Mouse (Mus musculus): ENCODE measurements at regions not wholly inside any gene's neighbourhood (a gene's known extent, or its start where the extent isn't known, plus 50 kb on each side); places are given as distances from the start of the nearest gene placed in this dataset.
"Not testable (repeated sequence)": the region's sequence is repeated elsewhere in the genome, so short reads cannot be mapped to it uniquely, and the experiment has no call there.

- Histone ChIP-seq H3K27ac (replicated peaks) (no peak overlapping the region), H3K4me3 (no peak overlapping the region), H3K9ac (no peak overlapping the region), H3K36me3 (no peaks in the 10 kb centered on the region), H3K9me3 (no peaks in the 10 kb centered on the region), H3K27me3 (replicated peaks) (no peaks in the 10 kb centered on the region), H3K4me2 (no peak overlapping the region), H3K4me1 (no peaks in the 10 kb centered on the region)
- 74% methylated on average over 5 of the region's 5 CpGs for WGBS
- ATAC-seq (ENCODE audit: extremely low read depth, insufficient number of reproducible peaks, low FRiP score, low TSS enrichment) = no peak
Observed at GRCm38 (mm10) chr8:18000750-18001149, 977.3 kb downstream of the Defb40 start.

- Histone ChIP-seq H3K9ac (no peak overlapping the region), H3K9me3 (no peaks in the 10 kb centered on the region), H3K4me2 (no peak overlapping the region), H3K27me3 (replicated peaks) (no peaks in the 10 kb centered on the region), H3K4me3 (no peak overlapping the region), H3K27ac (replicated peaks) (no peak overlapping the region), H3K4me1 (no peaks in the 10 kb centered on the region), H3K36me3 (no peaks in the 10 kb centered on the region)
- WGBS = 62% methylated on average over 1 of the region's 1 CpGs
- no peak for ATAC-seq (ENCODE audit: extremely low read depth, insufficient number of reproducible peaks, low FRiP score, low TSS enrichment)
Observed at GRCm38 (mm10) chr8:17984779-17985178, 993.3 kb downstream of the Defb40 start.

- Histone ChIP-seq H3K4me2 (no peak overlapping the region), H3K27me3 (replicated peaks) (no peaks in the 10 kb centered on the region), H3K4me3 (no peak overlapping the region), H3K4me1 (no peaks in the 10 kb centered on the region), H3K27ac (replicated peaks) (no peak overlapping the region), H3K36me3 (no peaks in the 10 kb centered on the region), H3K9me3 (no peaks in the 10 kb centered on the region), H3K9ac (no peak overlapping the region)
- no peak for ATAC-seq (ENCODE audit: extremely low read depth, insufficient number of reproducible peaks, low FRiP score, low TSS enrichment)
- WGBS = 10% methylated on average over 1 of the region's 1 CpGs
Observed at GRCm38 (mm10) chr8:17948848-17949247, 1029.2 kb downstream of the Defb40 start.

DNA sequence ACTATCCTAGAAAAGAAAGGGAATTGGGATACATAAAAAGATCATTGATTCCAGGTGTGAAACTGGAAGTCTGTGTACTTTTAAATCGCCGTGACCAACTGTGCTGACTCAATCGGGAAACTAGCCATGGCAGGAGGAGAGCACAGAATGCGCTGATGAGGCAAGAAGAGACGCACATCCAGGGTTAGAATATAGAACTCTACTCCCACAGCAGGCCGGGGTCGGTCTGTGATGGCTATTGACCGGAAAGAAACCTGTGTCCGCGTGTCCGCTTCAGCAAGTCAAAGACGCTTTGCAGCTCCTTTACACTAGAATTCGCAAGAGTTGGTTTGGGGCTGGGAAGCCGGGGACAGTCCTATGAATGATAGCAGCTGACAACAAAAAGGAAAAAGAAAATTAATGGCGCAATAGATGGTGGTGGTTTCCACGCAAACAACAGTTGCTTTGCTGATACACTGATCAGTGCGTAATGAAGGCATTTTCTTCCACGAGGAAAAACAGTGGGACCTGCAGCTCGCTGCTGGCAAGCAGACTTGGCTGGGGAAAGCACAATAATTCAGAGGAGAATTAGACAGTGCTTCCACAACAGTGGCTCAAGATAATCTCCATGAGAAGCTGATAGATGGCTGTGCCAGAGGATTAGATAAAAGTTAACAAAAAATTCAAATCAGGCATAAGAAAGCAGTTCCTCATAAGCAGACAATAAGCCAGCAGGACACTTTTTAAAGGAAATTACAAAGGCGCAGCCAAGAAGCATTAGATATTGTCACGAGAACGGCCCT lies 1029.8 kb downstream of the Defb40 start:
- WGBS = 80% methylated on average over 22 of the region's 22 CpGs

GRCm38 (mm10) chr8:17934696-17935095 lies 1043.4 kb downstream of the Defb40 start:
- Histone ChIP-seq H3K4me2 (no peak overlapping the region), H3K27ac (replicated peaks) (no peak overlapping the region), H3K36me3 (no peaks in the 10 kb centered on the region), H3K27me3 (replicated peaks) (no peaks in the 10 kb centered on the region), H3K9ac (no peak overlapping the region), H3K9me3 (no peaks in the 10 kb centered on the region), H3K4me1 (no peaks in the 10 kb centered on the region), H3K4me3 (no peak overlapping the region)
- no peak for ATAC-seq (ENCODE audit: extremely low read depth, insufficient number of reproducible peaks, low FRiP score, low TSS enrichment)

More for the DNA sequence above, 1029.8 kb downstream of the Defb40 start:
- H3K9ac ChIP-seq = no peak overlapping the region
- H3K4me3 ChIP-seq = no peak overlapping the region
- H3K4me2 ChIP-seq = no peak overlapping the region
- H3K9me3 ChIP-seq = no peaks in the 10 kb centered on the region
- no peaks in the 10 kb centered on the region for H3K4me1 ChIP-seq
- no peaks in the 10 kb centered on the region for H3K27me3 ChIP-seq (replicated peaks)
- no peak overlapping the region for H3K27ac ChIP-seq (replicated peaks)
- H3K36me3 ChIP-seq = no peaks in the 10 kb centered on the region
- no peak for ATAC-seq (ENCODE audit: extremely low read depth, insufficient number of reproducible peaks, low FRiP score, low TSS enrichment)

DNA sequence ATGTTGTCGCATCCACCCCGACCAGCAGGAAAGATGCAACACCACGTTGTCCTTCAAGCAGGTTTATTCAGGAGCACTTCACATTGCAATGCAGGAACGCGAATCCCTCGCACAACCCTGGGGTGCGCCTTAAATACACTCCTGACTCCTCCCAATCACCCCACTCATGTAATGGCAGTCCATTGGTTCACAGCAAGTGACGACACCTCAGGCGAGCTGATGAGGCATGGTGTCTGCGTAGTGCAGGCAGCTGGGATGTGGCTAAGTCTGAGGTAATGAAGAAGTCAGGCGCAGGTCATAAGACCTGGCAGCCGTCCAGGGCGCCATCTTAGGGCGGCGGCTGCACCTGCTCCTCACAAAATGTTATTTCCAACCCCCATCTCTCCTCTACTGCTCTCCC lies 1068.7 kb downstream of the Defb40 start:
- Histone ChIP-seq H3K36me3 (no peaks in the 10 kb centered on the region), H3K4me1 (no peaks in the 10 kb centered on the region), H3K9me3 (no peaks in the 10 kb centered on the region), H3K9ac (no peak overlapping the region), H3K4me2 (no peak overlapping the region), H3K27ac (replicated peaks) (no peak overlapping the region), H3K4me3 (no peak overlapping the region), H3K27me3 (replicated peaks) (no peaks in the 10 kb centered on the region)
- 81% methylated on average over 15 of the region's 15 CpGs for WGBS
- ATAC-seq (ENCODE audit: extremely low read depth, insufficient number of reproducible peaks, low FRiP score, low TSS enrichment) = no peak

DNA sequence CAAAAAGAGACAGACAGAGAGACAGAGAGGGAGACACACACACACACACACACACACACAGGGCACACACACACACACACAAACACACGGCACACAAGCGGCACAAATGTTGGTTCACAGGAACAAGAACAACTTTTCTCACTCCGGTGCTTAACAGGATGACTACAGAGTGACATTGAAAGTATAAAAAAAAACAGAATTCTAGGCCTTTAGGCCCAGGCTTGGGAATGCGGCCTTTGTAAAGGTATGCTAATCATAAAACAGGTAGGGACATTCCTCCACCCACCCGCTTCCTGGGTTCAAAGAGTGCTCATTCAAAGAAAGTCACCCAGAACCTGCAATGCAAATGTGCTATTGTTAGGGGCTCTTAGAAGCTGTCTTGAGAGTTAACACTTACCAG lies 1089.5 kb downstream of the Defb40 start:
- not testable (repeated sequence) for ATAC-seq (ENCODE audit: extremely low read depth, insufficient number of reproducible peaks, low FRiP score, low TSS enrichment); H3K4me3 ChIP-seq
- 70% methylated on average over 5 of the region's 5 CpGs for WGBS

DNA sequence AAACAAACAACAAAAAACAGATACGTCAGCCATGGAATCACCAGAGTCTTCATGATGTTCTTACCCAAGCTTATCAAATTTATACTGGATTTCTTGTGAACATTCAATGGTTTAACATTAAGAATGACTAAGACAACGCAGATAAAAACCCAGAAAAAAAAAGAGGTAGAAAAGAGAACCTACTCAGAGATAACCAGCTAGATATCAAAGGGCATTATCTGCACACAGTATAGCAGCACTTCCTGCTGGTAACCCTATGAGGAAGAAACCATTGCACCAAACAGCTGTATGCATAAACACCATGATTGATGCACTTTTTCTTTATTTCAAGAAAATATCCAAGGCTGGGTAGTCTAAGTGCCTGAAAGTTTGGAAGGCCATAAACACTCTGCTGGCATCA lies 1114.7 kb downstream of the Defb40 start:
- H3K9ac ChIP-seq = no peak overlapping the region
- H3K4me3 ChIP-seq = no peak overlapping the region
- 68% methylated on average over 2 of the region's 2 CpGs for WGBS
- ATAC-seq (ENCODE audit: extremely low read depth, insufficient number of reproducible peaks, low FRiP score, low TSS enrichment) = no peak
- H3K9me3 ChIP-seq = no peaks in the 10 kb centered on the region
- H3K36me3 ChIP-seq = no peaks in the 10 kb centered on the region
- no peak overlapping the region for H3K27ac ChIP-seq (replicated peaks)
- H3K4me2 ChIP-seq = no peak overlapping the region
- H3K27me3 ChIP-seq (replicated peaks) = no peaks in the 10 kb centered on the region
- no peaks in the 10 kb centered on the region for H3K4me1 ChIP-seq

More for the DNA sequence above, 1089.5 kb downstream of the Defb40 start:
- not testable (repeated sequence) for H3K36me3 ChIP-seq; H3K27me3 ChIP-seq (replicated peaks); H3K4me2 ChIP-seq; H3K4me1 ChIP-seq; H3K27ac ChIP-seq (replicated peaks); H3K9me3 ChIP-seq; H3K9ac ChIP-seq
